Mouse (Mus musculus): Measurements from ENCODE around the gene Gpr161. TPM values are rescaled to one million over a fixed set of nuclear protein-coding genes. Genes with fewer than 3 reads are reported as not detected.

The Gpr161 gene
- total RNA-seq (2014; fragmentation: Nextera tagmentation), result 0.11 TPM in 1 of 2 replicates, not detected in the other
- not detected in 2 replicates for total RNA-seq (2017)

DNA sequence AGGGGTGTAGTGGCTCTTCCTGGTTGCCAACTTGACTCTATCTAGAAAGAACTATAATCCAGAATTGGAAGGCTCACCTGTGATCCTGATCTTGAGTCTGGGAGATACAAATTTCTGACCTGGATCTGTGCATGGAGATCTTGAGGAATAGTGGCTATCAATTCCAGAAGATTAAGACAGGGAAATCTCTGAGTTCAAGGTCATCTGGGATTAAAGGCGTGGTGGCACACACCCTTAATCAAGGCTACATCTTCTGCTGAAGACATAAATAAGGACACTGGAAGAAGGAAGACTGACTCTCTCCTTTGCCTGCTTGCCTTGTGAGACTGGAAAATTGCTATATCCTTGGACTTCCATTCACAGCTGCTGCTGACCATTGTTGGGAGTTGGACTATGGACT lies at the start of gene Gpr161:
Gpr161 (plus strand) TSS at position 301 of the 400 bp plus-strand sequence.
- no peak for ATAC-seq (replicated peaks; ENCODE audit: low FRiP score, low TSS enrichment, poor library complexity, severe bottlenecking)

DNA sequence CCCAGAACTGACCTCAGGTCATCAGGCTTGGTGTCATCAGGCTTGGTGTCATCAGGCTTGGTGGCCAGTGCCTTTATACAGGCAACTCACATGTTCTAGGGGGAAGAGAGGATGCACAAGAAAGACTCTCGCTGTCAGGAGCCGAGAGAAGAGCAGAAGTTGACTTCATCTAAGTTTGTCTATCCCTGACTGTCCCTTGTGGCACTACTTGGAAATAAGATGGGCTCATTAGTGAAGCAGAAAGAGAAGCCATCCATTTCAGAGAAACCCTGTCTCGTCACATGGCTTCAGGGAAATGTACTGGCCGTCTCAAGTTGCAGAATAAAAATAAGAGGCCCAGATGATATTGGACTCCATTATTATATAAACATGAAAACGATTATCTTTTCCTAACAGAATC lies 49.0 kb upstream of the Gpr161 start:
- no peak for ATAC-seq (replicated peaks; ENCODE audit: low FRiP score, low TSS enrichment, poor library complexity, severe bottlenecking)

DNA sequence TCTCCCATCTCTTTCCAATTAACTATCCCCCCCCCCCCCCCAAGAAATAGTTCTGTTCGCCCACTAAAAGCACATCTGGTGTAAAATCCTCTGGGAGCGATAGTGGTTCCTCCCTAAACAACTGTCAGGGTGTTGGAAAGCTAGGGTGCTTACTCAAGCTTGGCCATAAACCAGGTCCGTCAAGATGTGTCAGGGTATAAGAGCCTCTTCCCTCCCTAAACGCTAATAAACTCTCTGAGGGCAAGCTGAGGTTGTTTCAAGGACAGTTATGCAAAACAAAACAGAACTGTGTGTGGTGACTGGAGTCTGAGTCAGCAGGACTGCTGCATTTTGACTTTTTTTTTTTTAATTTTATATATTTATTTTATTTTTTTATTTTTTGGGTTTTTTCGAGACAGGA lies 48.5 kb upstream of the Gpr161 start:
- no peak for ATAC-seq (replicated peaks; ENCODE audit: low FRiP score, low TSS enrichment, poor library complexity, severe bottlenecking)

DNA sequence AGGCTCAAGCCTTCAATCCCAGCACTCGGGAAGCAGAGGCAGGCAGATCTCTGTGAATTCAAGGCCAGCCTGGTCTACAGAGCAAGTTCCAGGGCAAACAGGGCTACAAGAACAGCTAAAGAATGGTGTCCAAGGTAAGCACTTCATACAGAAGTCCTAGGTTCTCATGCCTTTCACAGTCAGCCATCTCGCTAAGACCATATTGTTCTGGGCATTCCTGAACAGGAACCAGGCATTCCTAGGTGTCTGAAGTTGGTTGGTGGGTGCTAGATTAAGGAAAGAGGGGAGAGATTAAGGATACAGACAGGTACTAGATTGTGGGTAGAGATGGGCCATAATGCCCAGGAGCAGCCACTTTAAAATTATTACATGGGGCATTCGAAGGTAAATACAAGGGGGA lies 47.8 kb upstream of the Gpr161 start:
- ATAC-seq (replicated peaks; ENCODE audit: low FRiP score, low TSS enrichment, poor library complexity, severe bottlenecking), result no peak

- peak; percentile 58; the same call in 1 of the 2 replicates for ATAC-seq (replicated peaks; ENCODE audit: low FRiP score, low TSS enrichment, poor library complexity, severe bottlenecking)
These were observed 46.7 kb upstream of the Gpr161 start for GRCm38 (mm10) chr1:165248842-165249241.

GRCm38 (mm10) chr1:165250546-165250945 lies 45.0 kb upstream of the Gpr161 start:
- no peak for ATAC-seq (replicated peaks; ENCODE audit: low FRiP score, low TSS enrichment, poor library complexity, severe bottlenecking)

DNA sequence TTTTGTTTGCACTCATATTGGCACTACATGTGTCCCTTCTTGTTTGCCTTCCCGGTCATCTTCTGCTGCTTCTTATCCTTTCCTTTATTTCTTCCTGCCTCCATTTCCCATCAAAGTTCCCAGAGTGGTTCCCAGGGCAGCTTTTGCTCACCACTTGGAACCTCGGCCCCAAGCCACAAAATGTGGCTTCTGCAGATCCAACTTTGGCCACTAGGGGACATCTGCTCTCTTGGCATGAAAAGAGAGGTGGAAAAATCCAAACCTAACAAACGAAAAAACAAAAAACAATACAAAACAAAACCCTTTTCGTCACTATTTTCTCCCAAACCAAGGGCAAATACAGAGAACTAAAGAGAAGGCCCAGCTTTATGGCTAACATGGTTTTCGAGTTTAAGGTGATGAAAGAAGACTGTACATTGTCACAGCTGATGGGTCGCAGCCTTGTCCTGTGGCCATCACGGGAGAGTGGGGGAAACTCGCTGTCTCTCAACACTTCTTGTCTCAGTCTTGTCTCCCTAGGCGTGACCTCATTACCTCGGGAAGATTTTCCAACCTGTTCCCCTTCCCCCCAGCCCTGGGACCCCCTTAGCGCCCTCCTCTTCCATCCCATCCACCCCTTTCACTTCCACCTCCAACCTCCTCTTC lies 43.4 kb upstream of the Gpr161 start:
- ATAC-seq (replicated peaks; ENCODE audit: low FRiP score, low TSS enrichment, poor library complexity, severe bottlenecking), result peak; percentile 86

DNA sequence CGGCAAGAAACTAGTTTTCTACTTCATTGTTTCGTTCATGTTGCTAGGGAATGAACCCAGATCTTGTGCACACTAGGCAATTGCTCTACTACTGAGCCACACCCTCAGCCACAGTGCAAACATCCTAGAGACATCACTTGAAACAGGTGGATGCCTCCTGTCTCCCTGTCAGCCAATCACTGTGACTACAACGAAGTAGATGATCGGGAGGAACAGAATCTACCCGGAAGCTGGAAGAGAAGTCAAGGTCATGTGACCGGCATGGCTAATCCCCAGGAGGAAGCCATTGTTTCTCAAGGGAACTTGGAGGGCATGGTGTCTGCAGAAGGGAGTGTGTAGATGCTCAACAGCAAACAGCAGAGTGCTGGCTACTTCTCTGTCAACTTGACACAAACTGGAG lies 20.6 kb upstream of the Gpr161 start:
- ATAC-seq (replicated peaks; ENCODE audit: low FRiP score, low TSS enrichment, poor library complexity, severe bottlenecking), result no peak

DNA sequence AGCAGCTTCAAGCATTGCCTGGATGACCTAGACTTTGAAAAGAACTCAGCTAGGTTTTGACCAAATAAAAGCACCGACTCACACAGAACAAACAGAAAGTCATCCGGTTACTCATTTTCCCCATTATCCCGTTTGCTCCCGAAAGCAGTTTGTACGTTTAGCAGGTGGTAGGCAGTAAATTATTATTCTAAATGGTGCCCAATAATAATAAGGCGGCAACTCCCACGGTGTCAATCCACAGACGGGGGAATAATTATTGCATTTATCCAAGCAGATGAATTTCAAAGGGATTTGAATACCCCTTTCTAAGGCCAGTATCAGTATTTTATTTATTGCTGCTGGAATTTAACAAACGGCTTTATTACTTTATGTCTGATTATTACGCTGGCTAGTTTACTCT lies 14.8 kb upstream of the Gpr161 start:
- ATAC-seq (replicated peaks; ENCODE audit: low FRiP score, low TSS enrichment, poor library complexity, severe bottlenecking), result no peak

GRCm38 (mm10) chr1:165281351-165282221 lies 14.0 kb upstream of the Gpr161 start:
- peak; percentile 66 for ATAC-seq (replicated peaks; ENCODE audit: low FRiP score, low TSS enrichment, poor library complexity, severe bottlenecking)

GRCm38 (mm10) chr1:165282222-165282966 lies 13.2 kb upstream of the Gpr161 start:
- ATAC-seq (replicated peaks; ENCODE audit: low FRiP score, low TSS enrichment, poor library complexity, severe bottlenecking), result peak; percentile 32; the same call in 1 of the 2 replicates

GRCm38 (mm10) chr1:165282967-165283345 lies 12.6 kb upstream of the Gpr161 start:
- no peak for ATAC-seq (replicated peaks; ENCODE audit: low FRiP score, low TSS enrichment, poor library complexity, severe bottlenecking)

GRCm38 (mm10) chr1:165284096-165284495 lies 11.5 kb upstream of the Gpr161 start:
- no peak for ATAC-seq (replicated peaks; ENCODE audit: low FRiP score, low TSS enrichment, poor library complexity, severe bottlenecking)

- ATAC-seq (replicated peaks; ENCODE audit: low FRiP score, low TSS enrichment, poor library complexity, severe bottlenecking), result no peak
These were observed 7.4 kb upstream of the Gpr161 start for GRCm38 (mm10) chr1:165288165-165288564.

GRCm38 (mm10) chr1:165289831-165290230 lies 5.8 kb upstream of the Gpr161 start:
- ATAC-seq (replicated peaks; ENCODE audit: low FRiP score, low TSS enrichment, poor library complexity, severe bottlenecking), result peak; percentile 87

DNA sequence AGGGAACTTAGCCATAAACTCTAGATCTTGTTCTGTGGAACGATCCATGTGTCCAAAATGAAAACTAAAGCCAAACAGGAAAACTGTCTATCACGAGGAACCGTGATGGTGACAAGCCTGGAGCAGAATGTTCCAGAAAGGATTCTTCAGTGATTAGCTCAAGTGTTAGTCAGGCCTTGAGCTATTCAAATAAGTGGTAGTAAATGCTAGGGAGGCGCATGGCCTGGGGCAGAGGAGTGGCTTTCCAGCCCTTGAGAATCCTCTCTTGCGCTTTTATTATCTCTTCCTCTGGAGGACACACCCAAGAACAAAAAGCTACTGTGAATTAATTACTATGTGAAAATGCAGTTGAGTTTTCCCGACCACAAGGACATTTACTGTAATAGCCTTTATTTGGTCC lies 4.0 kb upstream of the Gpr161 start:
- no peak for ATAC-seq (replicated peaks; ENCODE audit: low FRiP score, low TSS enrichment, poor library complexity, severe bottlenecking)

DNA sequence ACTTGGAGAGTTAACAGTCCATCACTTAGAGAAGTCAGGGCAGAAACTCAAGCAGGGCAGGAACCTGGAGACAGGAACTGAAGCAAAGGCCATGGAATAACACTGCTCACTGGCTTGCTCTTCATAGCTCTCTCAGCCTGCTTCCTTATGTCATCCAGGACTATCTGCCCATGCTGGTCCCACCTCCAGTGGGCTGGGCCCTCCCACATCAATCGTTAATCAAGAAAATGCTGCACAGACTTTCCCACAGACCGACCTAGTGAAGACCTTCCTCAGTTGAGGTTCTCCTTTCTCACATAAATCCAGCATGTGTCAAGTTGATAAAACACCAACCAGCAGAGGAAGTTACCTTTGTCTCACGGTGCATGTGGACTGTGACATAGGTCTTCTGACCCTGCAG lies 5.5 kb downstream of the Gpr161 start:
- no peak for ATAC-seq (replicated peaks; ENCODE audit: low FRiP score, low TSS enrichment, poor library complexity, severe bottlenecking)

- no peak for ATAC-seq (replicated peaks; ENCODE audit: low FRiP score, low TSS enrichment, poor library complexity, severe bottlenecking)
These were observed 6.0 kb downstream of the Gpr161 start for GRCm38 (mm10) chr1:165301567-165301966.

DNA sequence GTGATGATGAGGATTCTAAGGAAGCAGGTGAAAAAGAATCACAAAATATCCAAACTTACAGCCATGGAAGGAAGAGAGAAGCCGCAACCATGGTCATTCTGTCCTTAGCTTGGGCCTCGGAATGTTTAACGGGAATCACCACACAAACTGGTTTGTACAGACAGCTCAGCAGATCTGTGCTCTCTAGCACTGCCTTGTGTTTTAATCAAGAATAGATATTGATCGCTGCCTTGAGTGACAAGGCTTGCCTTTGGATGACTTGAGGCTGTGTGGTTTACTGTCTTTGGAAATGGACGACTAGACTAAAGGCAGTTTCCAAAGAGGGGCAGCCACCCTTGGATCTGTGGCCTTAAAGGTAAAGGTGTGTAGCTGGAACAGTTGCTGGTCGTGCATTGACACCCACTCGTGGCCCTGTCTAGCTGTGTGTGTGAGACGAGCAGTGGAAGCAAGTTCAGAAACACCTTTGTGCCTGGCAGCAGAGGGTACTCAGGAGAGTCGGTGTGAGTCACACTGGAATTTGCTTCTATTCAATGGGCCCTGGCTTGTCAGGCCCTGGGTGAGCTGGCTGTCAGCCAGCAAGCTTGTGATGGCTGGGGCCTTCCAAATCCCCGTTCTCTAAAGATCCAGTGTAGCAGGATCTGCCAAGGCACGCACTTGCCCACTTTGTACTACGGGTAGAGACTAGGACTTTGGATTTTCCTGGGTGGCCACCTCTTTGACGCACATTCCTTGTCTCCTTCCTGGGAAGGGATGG lies 7.0 kb downstream of the Gpr161 start:
- ATAC-seq (replicated peaks; ENCODE audit: low FRiP score, low TSS enrichment, poor library complexity, severe bottlenecking), result no peak

Data from megakaryocyte-erythroid progenitor cell, adult 5-6 weeks (primary cell).